Mouse (Mus musculus) brain, embryonic 14.5 days (tissue): ENCODE measurements around the gene St3gal5.

Experiments
- CTCF ChIP-seq: fragments of 200-500 bp; IDR thresholded peaks from 2 replicates; pipeline ENCODE4 v1.5.1; 2012; ENCODE audit warnings: inconsistent platforms, mild to moderate bottlenecking, moderate library complexity, borderline replicate concordance; ENCODE audit not compliant: insufficient read depth, insufficient read length; ENCODE audit errors: extremely low read depth
- POLR2A ChIP-seq: fragments of 200-500 bp; IDR thresholded peaks from 2 replicates; pipeline ENCODE4 v1.6.1; 2012; ENCODE audit warnings: mild to moderate bottlenecking, inconsistent platforms, borderline replicate concordance; ENCODE audit not compliant: poor library complexity, insufficient read depth, insufficient read length, severe bottlenecking; ENCODE audit errors: extremely low read depth

- no peak for TF ChIP-seq POLR2A
- no peak for TF ChIP-seq CTCF
Observed at GRCm38 (mm10) chr6:72076512-72076911, 20.9 kb upstream of the St3gal5 start.
